Mouse (Mus musculus): ENCODE results near the gene Car12. TPM values are rescaled to one million over a fixed set of nuclear protein-coding genes. Genes with fewer than 3 reads are reported as not detected.
A peak's percentile ranks its signal among the peaks of the same experiment; 100 is the strongest.

Car12 gene
- 0.09 and 0.16 TPM in 2 replicates for total RNA-seq (2015)
- 0.11 TPM in 1 of 2 replicates, not detected in the other for total RNA-seq (2017)

DNA sequence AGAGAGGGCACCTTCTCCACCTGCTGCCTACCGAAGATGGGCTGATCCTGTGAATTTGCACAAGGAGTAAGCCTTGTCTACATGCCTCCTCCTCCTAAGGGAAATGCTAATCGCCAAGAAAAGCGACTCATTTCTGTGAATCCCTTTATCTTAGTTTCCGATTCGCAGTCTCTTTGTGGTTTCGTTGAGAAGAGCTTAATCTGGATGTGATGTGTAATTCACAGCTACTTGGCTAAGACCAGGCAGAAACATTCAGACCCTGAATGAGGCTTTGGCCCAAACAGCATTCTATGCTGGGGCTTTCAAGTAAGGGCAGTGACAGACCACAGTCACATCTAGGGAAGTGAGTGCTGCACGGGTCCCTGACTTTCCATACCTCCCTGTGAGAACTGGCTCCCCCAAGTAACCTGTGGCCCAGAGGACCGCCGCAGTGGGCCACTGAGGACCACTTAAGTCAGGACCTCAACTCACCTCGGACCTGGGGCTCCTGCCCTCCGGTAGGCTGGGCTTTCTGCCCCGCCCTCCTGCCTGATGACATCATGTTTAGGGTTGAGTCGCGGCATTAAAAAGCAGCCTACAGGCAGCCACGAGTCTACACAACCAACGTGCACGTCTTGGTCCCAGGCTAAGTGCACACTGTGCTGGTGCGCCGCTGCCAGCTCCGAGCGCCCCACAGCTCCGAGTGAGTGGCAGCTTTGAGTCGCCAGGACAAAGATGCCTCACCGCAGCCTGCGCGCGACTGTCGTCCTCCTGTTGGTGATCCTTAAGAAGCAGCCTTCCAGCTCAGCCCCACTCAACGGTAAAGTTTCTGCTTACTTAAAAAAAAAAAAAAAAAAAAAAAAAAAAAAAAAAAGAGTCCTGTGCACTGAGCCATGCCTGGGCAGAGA lies at the start of gene Car12:
Gene Car12, plus strand, starts transcription at position 552 of the 887 bp plus-strand sequence.
- ATAC-seq (ENCODE audit: poor library complexity, severe bottlenecking) = peak; percentile 54

DNA sequence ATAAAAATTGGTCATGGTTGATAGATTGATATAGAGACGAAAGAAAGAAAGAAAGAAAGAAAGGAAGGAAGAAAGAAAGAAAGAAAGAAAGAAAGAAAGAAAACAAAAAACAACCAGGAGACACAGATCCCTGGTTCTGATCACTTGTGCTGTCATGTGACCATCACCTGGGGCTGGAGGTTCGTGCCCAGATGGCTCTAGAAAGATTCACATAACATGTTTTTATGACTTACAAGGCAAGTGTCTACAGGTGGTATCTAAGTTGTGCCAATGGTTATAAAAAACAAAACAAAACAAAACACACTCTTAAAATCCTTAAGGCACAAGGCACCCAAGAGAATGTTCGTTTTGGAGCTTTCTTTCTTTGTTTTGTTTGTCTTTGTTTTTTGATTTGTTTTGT lies 49.7 kb upstream of the Car12 start:
- no peak for ATAC-seq (ENCODE audit: poor library complexity, severe bottlenecking)

DNA sequence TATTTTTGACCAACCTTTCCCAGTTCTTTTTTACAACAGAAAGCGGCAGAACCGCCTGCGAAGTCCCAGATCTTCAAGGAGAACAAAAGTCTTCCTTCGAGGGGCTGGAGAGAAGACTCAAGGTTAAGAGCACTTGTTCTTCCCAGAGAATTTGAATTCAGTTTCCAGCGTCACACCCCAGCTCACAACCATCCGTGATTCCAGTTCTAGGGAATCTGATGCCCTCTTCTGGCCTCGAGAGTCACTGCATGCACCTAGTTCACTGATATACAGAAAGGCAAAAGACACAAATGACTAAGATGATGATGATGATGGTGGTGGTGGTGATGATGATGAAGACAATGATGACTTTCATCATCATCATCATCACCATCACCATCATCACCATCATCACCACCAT lies 48.9 kb upstream of the Car12 start:
- no peak for ATAC-seq (ENCODE audit: poor library complexity, severe bottlenecking)

DNA sequence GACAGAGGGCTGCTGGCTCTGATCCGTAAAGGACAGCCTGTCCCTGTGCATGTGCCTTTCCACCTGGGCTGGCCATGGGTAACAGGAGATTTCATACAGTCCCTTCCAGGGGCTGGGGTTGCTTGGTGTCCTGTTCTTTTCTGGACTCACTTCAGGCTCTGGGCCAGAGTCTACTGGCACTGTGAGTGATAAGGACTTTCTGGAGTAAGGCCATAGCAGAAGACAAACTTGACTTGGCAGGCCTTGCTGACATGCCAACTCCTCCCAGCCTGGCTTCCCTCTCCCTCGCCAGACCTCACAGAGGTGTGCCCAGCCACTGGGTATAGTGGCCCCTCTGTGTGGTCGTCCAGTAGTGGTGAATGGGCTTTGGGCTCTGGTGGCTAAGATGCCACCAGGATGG lies 47.3 kb upstream of the Car12 start:
- no peak for ATAC-seq (ENCODE audit: poor library complexity, severe bottlenecking)

DNA sequence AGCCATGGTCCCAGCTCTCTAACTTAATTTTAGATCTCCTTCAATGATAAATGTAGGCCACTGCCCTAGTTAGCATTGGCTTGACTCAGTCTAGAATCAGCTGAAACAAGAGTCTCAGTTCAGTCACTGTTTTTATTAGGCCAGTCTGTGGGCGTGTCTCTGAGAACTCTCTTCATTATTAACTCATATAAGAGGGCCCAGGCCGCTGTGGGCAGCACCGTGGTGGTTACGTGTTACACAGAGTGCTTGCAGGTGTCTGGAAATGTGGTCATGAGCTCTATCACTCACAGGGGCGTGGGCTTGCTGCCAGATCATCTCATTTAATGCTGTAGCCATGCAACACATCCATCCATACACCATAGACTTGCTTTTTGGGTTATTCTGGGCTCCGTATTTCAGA lies 46.4 kb upstream of the Car12 start:
- no peak for ATAC-seq (ENCODE audit: poor library complexity, severe bottlenecking)

DNA sequence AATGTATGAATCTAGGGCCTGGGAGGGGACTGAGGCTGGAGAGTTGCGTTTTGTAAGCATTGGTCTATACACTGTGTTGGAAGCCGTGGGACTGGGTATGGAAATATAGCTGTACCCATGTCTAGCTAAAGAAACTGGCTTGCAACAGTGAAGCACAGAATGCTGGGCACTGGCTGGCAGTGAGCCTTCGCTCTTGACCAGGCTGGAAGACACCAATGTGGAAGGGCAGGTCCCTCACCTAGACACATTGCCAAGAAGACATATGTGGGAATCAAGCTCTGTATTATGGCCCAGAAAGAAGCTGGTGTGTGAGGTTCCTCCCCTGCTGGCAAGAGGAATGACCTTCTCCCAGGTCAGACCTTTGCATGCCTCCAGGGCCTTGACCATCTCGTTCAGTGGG lies 45.6 kb upstream of the Car12 start:
- no peak for ATAC-seq (ENCODE audit: poor library complexity, severe bottlenecking)

DNA sequence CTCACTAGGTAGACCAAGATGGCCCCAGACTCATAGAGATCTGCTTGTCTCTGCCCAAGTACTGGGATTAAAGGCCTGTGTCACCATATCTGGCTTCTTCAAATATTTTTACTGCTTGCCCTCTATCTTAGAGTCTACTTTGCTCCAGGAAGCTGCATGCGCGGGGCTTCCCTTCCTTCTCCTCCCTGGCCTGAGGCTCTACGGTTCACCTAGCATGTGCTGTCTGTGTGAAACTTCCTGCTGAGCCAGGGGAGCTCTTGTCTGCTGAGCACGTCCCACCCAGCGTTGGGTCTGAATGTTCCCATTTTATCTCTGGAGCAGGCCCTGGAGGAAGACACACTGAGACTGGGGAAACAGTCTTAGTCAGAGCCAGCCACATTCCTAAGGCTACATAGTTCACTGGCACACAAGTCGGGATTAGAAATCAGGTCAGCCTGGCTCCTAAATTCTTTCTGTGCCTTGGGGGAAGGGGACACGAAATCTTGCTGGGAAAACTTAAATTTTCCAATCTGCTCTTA lies 43.9 kb upstream of the Car12 start:
- ATAC-seq (ENCODE audit: poor library complexity, severe bottlenecking) = no peak

DNA sequence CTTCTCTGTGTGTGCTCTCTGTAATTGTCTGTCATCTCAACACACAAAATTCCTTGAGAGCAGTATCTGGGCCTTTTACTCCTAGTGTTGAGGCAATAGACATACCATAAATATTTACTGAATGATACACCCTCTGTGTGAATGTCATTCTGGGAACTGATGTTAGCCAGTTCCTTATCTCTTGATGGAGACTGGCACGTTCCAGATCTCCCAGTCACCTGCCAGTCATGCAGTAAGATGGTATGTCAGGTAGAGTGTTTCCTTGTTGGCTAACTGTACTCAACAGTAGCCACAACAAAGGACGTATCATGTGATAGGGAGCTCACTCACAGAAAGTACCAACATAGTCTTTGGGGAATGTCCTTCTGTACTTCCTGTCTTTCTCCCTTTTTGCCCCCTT lies 39.7 kb upstream of the Car12 start:
- no peak for ATAC-seq (ENCODE audit: poor library complexity, severe bottlenecking)

DNA sequence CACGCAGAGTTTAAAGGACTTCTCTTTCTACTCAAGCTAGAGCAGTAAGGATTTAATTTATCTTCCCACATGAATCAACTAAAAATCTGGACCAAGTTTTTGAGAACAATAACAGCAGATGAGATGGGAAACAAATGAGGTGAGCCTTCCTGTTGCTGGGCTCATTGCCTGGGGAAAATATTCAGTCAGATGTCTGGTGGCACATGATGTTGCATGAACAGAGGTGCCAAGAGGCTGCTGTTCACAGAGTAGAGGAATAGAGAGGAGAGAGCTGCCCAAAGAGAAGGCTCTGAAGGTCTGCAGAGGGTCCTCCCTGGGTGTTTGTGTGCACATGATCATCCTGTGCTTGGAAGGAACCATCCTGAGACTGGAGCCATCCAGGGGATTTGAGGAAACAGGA lies 37.9 kb upstream of the Car12 start:
- no peak for ATAC-seq (ENCODE audit: poor library complexity, severe bottlenecking)

DNA sequence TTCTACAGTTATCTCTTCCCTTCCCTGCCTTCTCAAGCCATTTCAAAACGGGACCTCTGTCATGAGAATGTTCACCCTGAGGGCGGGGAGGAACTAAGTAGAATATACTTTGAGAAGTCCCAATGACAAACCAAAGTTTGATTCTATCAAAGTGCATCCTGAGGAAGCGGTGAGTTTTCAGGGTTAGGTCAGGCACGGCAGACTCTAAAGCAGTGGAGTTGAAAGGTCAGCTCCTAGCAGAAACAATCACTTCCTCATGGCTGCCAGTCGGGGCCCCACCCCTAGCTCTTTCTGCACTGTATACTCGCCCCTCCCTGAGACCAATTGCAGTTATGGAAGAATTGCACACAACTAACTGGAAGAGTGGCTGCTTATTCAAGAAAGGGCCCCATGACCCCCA lies 33.4 kb upstream of the Car12 start:
- ATAC-seq (ENCODE audit: poor library complexity, severe bottlenecking) = peak; percentile 82

DNA sequence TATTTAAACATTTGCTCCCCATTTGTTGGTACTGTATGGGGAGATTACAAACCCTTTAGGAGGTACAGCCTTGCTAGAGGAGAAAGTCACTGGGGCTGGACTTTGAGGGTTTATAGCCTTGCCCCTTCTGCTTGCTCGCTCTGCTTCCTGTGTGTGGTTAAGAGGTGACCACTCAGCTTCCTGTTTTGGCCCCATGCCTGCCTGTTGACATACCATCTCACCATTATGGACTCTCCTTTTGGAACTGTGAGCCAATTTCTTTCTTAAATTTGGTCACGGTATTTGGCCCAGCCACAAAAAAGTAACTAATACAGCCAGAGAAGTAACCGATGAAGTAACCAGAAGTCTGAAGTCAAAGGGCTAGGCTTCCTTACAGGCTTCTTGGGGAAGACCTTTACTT lies 30.7 kb upstream of the Car12 start:
- peak; percentile 92 for ATAC-seq (ENCODE audit: poor library complexity, severe bottlenecking)

DNA sequence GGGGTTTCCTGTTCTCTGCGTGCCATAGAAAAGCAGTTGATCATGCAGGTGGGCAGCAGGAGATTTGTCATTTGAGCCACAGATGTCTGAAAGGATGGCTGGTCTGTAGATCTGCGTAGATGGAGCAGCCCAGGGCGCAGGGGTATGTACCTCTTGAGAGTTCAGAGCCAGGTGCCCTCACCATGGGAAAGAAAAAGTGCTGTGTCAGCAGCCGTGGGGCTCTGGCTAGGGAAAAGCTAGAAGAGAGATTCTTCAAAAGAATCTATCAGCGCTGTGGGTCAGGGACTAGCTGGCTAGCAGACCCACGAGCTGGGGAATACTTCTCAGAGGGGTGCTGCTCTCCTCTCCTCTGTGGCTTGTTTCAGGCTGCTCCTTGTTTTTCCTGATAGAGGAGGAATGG lies 27.8 kb upstream of the Car12 start:
- no peak for ATAC-seq (ENCODE audit: poor library complexity, severe bottlenecking)

DNA sequence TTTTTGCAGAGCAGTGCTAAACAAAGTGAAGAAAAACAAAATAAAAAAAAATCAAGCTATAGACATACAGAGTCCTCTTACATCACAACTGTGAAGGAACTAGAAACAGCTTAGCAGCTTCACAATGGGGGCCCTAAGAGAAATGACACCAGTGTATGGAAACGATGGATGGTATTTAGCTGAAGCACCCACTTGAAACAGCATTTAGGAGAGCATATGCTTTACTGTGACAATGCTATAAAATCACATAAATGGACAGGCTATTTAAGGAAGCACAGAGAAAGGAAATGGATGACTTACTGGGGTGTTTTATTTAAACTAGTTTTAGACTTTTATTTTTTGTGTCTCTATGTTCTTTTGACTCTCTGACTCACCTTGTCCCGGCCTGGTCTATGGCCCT lies 25.8 kb upstream of the Car12 start:
- no peak for ATAC-seq (ENCODE audit: poor library complexity, severe bottlenecking)

DNA sequence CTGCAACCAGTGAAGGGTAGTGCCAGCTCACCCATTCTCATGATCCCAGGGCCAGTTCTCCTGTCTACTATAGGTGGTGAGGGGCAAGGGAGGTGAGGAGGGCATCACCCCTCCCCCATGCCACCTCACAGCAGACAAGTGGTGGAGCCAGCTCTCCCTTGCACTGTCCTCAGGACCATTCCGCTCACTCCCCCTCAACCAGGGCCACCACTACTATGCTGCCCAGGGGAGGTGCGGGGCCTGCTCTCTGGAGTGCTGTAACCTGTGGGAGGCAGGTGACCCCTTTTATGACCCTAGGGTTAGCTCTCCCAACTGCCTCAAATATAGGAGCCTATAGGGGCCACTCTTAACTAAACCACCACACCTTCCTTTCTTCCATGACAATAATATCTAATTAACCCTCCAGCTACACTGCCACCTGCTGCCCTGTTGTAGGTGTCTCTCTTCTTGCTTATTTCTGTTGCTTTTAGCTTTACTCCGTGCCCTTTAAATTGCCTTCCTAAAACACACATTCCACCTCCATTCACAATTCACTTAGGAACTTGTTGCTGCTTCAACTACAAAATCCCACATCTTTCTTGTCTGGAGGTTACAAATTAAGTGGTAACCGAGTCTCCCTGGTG lies 21.7 kb upstream of the Car12 start:
- ATAC-seq (ENCODE audit: poor library complexity, severe bottlenecking) = no peak

DNA sequence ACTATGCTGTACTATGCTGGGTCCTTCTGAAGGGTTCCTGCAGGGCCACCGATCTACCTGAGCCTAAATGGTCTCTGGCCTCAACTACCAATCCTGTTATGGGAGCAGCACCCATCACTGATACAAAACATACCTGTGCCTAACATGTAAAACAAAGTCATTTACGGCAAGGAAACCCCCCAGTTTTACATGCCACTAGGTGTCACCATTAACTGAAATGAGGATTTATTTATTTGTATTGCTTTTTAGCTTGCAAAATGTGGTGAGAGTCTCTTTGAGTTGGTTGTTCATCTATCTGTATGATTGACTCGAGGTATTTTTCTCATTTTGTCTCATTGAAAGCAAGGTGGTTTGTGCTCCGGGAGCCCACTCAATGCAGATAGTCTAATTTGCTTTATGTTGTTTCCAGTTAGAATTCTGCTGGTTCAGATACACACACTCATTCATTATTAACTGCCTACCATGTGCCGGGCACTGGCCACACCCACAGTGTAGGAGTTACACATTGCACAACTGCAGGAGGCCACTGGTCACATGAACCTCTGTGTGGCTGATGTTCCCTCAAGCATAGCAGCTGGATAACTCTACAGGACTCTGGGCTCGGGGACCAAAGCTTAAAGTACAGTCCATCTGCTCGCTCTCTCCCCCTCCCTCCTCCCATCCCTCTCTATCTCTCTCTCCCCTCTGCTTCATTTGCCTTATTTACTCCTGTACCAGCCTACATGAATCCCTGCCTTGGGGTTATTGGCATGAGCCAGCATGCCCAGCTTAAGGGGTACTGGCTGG lies 15.9 kb upstream of the Car12 start:
- peak; percentile 86 for ATAC-seq (ENCODE audit: poor library complexity, severe bottlenecking)

DNA sequence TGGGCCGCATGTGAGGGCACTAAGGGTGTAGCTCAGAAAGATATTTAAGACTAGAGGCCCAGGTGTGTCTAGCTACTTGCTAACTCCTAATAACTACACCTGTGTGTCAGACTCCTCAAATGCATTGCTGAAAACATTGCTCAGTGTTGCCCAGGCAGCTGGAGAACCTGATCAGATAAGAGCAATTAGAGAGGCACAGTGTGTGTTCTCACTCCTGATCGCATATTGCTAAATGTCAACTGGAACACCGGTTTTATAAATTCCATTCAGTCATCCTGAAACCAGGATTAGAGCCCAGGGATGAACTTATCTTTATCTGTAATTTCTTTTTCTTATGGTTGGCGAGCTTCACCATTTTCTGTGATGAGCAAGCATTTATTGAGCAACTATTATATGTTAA lies 13.7 kb upstream of the Car12 start:
- ATAC-seq (ENCODE audit: poor library complexity, severe bottlenecking) = no peak

DNA sequence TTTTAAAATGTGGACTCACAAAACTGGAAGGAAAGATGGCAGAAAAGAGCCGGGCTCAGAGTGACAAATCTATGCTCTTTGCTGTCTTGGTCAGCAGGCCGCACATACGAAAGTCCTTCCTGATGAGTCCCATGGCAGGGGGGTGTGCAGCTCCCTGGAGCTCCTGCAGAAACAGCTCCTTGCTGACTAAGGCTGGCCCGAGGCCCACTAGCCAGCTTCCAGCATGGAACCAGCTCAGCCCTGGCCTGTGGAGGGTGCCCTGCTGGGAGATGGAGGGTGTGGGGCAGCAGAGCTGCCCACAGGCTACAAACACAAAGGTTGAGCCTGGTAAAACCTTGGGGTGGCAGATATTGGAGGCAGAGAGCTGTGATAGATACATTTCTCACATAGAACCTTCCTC lies 10.5 kb upstream of the Car12 start:
- ATAC-seq (ENCODE audit: poor library complexity, severe bottlenecking) = no peak

DNA sequence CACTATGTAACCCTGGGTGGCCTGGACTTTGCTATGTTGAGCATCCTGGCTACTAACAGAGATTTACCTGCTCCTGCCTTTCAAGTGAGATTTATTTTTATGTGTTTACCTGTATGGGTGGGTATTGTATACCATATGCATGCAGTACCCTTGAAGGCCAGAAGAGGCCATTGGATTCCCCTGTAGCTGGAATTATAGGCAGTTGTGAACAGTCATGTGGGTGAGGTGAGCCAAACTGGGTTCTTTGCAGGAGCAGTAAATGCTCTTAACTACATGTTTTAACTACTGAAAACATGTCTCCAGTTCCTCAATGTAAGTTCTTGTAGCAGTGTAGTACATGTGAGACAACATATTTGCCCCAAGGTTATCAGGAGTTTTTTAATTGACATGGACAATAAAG lies 8.1 kb upstream of the Car12 start:
- ATAC-seq (ENCODE audit: poor library complexity, severe bottlenecking) = peak; percentile 47

DNA sequence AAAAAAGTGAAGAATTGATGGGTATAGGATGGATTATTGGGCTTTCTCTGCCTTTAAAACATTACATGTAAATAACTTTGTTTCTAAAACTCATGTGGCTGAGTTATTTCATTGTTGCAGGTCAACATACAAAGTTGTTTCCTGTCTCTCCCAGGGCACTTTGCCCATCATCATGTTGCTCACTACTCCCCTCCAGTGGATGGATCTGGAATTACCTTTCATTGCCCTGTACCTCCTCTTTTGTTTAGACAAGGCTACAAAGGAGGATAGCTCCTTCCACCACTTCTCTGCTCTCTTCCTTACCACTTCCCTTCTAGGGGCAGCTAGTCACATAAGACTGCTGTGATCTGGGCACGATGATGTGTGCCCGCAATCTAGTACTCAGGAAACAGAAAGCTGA lies 7.7 kb upstream of the Car12 start:
- peak; percentile 96 for ATAC-seq (ENCODE audit: poor library complexity, severe bottlenecking)

DNA sequence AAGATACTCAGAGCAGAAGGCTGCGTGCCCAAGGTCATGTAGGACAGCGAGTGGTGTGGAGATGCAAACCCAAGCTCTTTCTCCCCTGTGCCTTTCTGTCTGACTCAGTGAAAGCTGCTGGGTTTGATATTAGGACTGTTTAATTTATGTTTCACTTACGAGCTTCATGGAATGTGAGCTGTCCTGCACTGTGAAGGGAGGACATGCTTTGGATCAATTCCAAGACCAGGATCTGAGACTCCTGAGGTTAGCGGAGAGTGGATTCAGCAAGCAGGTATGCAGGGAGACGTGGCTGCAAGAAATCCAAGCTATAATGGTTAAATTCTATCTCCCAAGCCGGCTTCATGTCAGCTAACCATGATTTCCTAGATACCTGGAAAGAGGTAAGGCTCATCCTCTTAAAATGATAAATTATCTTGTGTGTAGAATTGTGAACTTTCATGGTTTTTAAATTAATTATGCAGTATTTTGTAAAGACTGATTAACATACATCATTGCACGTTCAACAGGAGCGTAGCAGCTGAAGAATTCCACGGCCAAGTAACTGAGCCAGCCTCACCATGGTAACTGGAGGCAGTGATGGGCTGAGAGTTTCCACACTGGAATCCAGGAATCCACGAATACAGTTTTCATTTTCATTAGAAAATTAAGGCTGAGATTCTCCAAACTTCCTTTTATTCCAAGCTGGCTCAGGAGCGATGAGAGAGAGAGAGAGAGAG lies 5.3 kb upstream of the Car12 start:
- no peak for ATAC-seq (ENCODE audit: poor library complexity, severe bottlenecking)

All from megakaryocyte, adult 5-6 weeks (primary cell).